Mouse (Mus musculus) megakaryocyte, embryonic 14.5 days (primary cell): ENCODE results near the gene Olfr658.

Experiments used
- FLI1 ChIP-seq: IDR thresholded peaks from 2 replicates; pipeline ENCODE4 v1.6.1; 2012; ENCODE audit warnings: low read length, inconsistent platforms, mixed read lengths
- GATA1 ChIP-seq: IDR thresholded peaks from 3 replicates; pipeline ENCODE4 v1.6.1; 2012; ENCODE audit warnings: mixed read lengths, low read length, inconsistent platforms, borderline replicate concordance

DNA sequence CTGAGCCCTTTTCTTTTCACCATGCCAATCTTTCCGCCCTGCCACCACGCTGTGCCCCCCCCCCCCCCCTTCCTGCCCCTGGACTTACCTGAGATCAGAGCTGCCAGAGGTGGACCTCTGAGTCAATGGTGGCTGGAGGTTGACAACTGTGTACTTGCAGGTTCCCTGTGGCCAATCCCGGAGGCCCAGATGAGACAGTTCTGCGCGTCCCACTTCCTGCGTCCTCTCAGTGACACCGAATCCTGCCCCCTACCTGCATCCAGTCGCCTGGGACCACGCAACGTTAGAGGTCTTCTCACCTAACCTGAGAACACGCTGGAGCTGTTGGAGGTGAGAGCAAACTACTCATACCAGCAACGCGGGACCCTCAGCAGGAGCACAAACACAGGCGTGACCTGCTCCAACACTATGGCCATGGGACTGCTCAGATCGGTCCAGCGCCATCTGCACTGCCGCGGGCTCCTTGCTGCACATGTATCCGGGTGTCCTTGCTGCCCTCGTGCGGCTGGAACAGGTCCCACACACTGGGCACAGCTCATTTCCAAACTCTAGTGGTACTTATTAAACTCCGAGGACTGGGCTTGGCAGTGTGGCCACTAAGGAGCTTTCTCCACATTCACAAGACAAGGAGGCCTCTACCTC, at the start of gene Olfr658:
- TF ChIP-seq GATA1 (no peak), FLI1 (no peak)
